Mouse (Mus musculus) neural tube, embryonic 10.5 days (tissue): ENCODE measurements at regions not wholly inside any gene's neighbourhood (a gene's known extent, or its start where the extent isn't known, plus 50 kb on each side); places are given as distances from the start of the nearest gene placed in this dataset.

Experiments
- DNase-seq: peaks from one replicate; pipeline ENCODE4 v3.0.0-alpha.2; 2017; ENCODE audit warnings: low spot score; ENCODE audit errors: extremely low spot score

GRCm38 (mm10) chr13:90642206-90642823 lies 262.8 kb downstream of the Atp6ap1l start:
- no peak for DNase-seq
